Mouse (Mus musculus) naive thymus-derived CD4-positive, alpha-beta T cell, adult 2 months (primary cell): ENCODE results near the gene 4930556J24Rik.
"Not testable (repeated sequence)": the region's sequence is repeated elsewhere in the genome, so short reads cannot be mapped to it uniquely, and the experiment has no call there.

Experiments used
- DNase-seq: peaks from one replicate; pipeline ENCODE4 v3.0.0-alpha.2; 2011; ENCODE audit warnings: low read depth

The 4930556J24Rik gene

DNA sequence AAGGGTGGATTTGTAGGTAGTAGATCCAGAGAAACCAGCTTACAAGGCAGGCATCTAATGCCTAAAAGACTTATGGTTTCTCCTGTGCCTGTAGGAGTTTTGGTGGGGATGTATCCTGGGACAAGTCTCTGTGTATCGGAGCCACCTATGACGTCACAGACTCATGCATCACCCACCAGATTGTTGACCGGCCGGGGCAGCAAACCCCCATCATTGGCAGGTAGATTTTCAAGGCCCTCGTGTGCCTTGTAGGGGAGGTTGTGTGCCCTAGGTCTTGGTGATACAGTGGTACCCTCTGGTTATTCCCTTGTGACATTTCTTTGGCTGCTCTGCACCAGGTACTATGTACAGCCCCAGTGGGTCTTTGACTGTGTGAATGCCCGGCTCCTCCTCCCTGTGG is at the start of gene 4930556J24Rik:
Gene 4930556J24Rik (minus strand): TSS at position 101 of the 400 bp plus-strand sequence.
- no peak for DNase-seq

- no peak for DNase-seq
Observed at GRCm38 (mm10) chr11:4023321-4023720, 46.7 kb upstream of the 4930556J24Rik start.

- DNase-seq: not testable (repeated sequence)
Observed at GRCm38 (mm10) chr11:4022111-4022510, 45.5 kb upstream of the 4930556J24Rik start.

DNA sequence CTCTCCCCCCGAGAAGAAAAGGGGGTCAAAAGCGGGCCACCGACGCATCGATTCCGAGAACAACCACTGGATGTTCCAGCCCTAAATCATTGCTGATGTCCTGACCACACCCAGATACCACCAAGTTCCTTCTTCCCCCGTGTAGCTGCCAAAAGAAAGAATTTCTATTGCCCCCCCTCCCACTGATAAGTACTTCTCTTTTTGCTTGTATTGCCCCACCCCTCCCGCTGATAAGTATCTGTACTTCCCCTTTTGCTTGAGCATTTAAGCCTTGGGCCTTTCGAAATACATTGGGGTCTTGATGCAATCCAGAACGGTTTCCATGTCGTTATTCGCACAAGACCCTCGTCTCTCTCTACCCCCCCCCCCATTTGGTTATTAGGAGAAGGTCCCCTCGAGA is 39.2 kb upstream of the 4930556J24Rik start:
- not testable (repeated sequence) for DNase-seq

- DNase-seq: no peak
Observed at GRCm38 (mm10) chr11:4012616-4013015, 36.0 kb upstream of the 4930556J24Rik start.

- no peak for DNase-seq
Observed at GRCm38 (mm10) chr11:4006462-4006861, 29.9 kb upstream of the 4930556J24Rik start.

DNA sequence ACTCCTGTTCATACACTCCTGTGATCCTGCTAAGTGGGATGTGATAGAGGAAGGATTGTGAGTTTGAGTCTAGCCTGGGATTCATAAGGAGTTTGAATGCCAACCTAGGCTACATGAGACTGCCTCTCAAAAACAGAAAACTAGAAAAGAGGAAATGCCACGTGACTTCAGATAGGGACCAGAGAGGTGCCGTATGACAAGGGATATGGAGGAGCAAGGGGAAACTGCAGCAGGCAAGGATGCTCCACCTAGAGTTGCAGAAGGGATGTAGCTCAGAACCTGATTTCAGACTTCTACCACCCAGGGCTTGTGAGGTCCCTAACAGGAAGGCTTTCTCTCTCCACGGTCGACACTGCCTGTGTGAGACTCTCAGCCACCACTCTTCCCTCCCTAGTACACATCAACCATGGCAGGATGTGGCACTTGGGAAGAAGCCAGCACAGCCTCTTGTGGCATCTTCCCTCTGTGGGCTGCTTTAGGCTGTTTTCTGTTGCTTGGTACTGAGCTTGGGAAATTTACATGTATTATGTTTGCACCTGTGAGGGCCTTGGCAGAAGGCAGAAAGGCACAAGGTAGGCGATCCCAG is 28.7 kb upstream of the 4930556J24Rik start:
- DNase-seq: no peak

GRCm38 (mm10) chr11:4001603-4002002 is 25.0 kb upstream of the 4930556J24Rik start:
- peak; percentile 62 for DNase-seq

GRCm38 (mm10) chr11:3999547-3999946 is 23.0 kb upstream of the 4930556J24Rik start:
- no peak for DNase-seq

DNA sequence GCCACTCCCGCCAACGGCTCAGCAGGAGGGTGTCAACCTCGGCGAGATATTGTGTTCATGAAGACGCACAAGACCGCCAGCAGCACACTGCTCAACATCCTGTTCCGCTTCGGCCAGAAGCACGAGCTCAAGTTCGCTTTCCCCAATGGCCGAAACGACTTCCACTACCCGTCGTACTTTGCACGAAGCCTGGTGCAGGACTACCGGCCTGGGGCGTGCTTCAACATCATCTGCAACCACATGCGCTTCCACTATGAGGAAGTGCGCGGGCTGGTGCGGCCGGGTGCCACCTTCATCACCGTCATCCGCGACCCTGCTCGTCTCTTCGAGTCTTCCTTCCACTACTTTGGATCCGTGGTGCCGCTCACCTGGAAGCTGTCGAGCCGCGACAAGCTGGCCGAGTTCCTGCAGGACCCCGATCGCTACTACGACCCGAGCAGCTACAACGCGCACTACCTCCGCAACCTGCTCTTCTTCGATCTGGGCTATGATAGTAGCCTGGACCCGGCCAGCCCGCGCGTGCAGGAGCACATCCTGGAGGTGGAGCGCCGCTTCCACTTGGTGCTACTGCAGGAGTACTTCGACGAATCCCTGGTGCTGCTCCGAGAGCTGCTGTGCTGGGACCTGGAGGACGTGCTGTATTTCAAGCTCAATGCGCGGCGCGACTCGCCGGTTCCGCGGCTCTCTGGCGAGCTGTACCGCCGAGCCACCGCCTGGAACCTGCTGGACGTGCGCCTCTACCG is 21.6 kb upstream of the 4930556J24Rik start:
- DNase-seq: no peak

DNA sequence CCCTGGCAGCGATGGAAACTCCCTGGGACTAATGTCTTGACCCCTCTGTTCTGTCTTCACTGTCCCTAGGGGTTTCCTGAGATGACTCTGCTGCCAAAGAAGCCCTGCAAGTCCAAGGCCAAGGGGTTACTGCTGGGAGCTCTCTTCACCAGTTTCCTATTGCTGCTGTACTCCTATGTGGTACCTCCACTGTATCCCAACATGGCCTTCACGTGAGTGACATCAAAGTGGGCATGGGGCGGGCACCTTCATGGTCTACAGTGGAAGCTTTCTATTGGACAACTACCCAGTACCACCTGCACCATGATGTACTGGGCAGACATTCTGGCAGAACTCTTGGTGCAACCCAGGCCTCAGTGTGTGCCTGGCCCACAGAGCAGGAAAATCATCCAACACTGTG is 20.3 kb upstream of the 4930556J24Rik start:
- DNase-seq: no peak

DNA sequence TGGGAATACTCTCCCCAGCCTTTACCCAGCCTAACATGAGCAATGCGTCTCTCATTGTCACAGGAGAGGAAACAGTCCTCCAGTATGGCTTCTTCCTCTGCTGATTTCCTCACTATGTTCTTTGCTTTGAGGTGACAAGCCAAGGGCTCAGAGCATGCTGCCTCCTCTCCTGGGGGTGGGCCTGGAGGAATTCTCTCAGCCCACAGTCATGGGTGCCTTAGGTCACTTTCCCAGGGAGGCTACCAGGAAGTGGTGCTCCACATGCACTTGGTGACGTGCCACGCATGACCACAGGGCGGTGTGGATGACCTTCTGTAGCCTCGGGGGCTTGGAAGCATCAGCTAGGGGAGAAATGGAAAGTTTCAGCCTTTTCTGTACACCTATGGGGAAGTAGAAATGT is 18.9 kb upstream of the 4930556J24Rik start:
- no peak for DNase-seq

DNA sequence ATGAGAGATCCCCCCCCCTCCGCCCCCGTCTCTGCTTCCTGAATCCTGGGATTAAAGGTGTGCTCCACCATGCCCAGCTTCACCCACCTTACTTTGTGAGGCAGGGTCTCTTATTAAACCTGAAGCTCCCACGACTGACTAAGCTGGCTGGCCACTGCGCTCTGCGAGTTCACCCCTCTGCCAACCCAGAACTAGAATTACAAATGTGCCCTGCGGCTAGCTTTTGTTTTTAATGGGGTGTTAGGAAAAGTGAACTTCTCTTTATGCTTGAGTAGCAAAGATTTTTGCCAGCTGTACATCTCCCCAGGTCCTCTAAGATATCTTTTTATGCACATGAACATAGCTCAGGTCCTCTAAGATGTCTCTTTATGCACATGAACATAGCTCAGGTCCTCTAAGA is 17.3 kb upstream of the 4930556J24Rik start:
- no peak for DNase-seq

DNA sequence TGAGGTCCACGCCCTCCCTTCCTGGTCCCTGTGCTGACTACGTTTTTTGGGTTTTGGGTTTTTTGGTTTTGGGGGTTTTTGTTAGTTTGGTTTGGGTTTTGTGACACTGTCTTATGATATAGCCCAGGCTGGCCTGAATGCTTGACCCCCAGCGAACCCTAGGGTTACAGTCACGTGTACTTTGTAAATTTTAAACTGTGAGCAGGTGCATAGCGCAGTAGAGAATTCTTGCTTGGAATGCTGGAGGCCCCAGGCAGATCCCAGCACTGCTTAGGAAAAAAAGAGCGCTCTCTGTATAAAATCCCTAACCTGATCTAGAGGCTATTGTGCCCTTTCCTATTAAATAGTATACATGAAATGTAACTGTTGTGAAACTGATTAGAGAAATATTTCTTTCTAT is 16.6 kb upstream of the 4930556J24Rik start:
- no peak for DNase-seq

DNA sequence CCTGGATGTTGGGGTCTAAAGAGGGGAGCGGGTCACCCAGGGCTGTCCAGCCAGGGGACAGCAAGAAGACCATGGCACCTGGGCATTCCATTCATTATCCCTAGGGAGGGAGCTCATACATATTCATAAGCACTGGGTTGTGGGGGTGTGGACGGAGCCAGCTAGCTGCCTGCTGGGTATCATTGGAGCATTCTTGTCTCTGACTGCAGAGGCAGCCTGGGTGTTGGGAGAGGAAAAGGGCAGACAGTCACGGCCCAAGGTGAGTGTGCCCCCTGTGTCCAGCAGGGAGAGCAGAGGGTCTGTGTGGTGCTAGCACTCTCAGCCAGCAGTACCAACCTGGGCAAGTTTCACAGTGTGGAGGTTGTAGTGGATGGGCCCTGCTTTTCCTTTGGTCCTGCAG is 13.2 kb upstream of the 4930556J24Rik start:
- DNase-seq: no peak

DNA sequence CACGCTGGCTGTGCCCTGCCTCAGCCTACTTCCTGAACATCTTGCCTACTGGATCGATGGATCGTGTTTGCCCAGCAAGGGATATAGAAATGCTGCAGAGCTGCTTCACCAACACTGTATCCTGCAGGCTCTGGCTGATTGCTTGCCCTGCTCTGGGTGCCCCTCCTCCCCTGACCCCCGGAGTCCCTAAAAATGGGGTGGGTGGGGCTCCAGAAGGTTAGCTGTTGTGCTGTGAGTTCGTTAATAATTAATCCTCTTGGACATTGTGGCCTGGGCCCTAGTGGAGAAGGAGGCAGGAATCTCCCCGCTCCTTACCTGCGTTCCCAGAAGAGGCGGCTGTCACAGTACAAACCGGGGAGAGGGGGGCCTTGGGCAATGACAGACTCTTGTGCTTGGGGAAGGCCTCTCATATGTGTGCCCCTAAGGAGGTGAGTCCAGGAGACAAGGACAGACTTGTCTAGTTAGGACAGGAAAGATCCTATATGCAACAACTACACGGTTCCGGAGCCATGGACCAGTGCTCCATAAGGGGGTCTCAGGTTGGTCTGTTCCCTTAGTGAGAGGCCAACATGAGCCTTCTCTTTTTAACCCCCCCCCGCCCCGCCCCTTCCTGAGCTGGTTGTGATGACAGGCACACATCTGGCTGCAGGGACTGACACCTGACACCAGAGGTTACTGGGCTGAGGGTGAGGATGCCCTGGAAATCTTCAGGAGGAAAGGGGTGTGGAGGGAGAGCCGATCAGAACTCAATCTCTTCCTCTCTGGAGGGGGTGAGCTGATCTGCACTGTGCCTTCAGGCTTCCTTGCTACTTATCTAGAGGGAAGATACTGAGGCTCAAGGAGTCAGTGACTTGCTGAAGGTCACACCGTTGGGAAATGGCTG is 7.5 kb upstream of the 4930556J24Rik start:
- DNase-seq: no peak

DNA sequence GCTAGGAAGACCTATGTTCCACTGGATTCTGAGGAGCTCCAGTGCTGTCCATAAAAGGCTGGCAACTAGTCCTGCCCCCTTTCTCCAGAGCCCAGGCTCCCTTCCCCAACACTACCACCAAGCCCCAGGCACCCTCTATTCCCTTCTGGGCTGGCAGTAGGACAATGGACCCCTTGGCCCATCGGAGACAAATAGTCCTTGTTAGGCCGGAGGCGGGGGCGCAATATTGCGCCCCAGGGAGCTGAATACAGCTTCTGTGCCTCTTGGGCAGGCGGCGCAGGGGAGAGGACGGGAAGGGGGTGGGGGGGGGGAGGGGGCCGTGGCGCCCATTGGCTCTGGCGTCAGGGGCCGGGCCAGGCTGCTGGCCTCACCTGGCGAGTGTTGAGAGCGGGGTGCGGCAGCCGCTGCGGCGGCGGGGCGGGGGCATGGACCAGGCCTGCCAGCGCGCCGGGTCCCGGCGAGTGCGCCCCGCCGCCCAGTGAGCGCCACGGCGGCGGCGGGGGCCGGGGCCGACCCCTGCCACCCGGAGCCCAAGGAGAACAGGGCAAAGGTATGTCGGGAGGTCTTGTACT is 6.8 kb upstream of the 4930556J24Rik start, which contains the start of gene Gal3st1:
Gene Gal3st1 (plus strand): TSS at position 346 of the 572 bp plus-strand sequence.
- DNase-seq: no peak

DNA sequence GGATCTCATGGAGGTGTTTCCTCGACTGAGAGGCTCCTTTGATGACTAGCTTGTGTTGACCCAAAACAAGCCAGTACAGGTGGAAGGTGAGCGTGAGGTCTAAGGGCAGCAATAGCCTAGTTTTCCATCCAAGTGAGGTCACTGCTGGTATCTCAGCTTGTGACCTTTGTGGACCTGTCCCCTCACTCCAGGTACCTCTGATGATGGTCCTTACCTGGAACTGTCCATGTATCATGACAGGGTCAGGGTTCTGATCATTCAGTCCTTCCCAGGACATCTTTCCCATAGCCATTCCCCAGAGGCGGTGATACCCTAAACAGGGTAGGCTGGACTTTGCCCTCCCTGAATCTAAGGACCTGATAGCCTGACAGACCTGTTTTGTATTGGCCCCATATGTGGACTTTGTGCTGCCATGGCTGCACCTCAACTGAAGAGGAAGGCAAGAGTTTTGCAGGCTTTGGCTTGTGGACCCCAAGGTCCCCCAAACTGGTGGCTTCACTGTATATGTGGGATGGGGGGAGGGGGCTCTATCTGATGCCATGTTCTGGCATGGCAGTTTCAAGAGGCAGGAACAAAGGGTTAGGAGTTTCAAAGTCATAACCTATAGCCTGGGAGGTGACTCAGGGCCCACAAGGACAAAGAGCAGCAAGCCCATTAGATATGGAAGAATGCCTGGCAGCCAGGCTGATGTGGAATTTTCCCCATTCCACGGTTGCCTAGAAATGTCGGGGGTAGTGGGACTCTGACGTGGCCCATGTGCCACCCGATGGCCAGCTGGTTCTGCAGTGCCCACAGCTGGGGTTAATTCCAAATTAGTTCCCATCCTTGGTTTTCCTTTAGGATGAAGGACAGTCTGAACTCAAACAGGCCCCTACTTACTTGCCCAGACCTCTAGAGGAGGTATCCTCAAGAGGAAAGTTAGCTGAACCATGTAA is 6.0 kb upstream of the 4930556J24Rik start:
- DNase-seq: no peak

- DNase-seq: no peak
Observed at GRCm38 (mm10) chr11:3981536-3981935, 5.0 kb upstream of the 4930556J24Rik start.

DNA sequence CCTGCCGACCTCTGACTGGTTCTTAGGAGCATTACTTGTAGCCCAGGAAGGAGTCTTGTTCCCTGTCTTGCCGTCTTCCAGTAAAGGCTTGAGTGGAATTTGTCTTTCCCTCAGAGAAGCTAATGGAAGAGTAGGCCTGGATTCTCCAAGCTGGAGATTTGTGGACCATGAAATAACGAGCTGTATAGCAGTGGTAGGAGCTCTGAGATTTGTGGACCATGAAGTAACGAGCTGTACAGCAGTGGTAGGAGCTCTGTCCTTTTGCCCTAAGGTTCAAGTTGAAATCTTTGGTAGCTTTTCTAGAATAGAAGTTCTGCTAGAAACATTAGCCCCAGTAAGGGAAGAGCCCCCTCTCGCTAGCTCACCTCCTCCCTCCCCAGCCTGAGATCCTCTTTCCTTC is 1.8 kb upstream of the 4930556J24Rik start:
- no peak for DNase-seq

DNA sequence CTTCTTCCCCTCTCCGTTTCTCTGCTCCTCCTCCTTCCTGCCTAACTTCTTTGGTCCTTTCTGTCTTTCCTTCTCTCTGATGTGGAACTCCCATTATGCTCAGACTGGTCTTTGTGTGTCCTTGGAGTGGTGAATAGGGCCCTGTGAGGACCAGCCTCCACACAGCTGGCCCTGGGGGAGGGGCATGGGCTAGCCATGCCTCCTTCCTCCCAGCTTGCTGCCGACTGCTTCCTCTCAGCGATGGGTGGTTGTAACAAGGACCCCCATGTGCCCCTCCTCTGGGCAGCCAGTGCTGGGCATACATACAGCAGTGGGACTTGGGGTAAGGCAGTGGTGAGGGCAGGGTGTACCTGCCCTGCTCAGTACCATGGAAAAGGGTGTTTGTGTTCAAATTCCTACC is 2.3 kb downstream of the 4930556J24Rik start:
- DNase-seq: no peak
